Mouse (Mus musculus) urinary bladder, postnatal 10 days (tissue): ENCODE results near the gene Foxe1.

Experiments used
- DNase-seq: peaks from one replicate; pipeline ENCODE4 v3.0.0; 2022; ENCODE audit warnings: low spot score

The Foxe1 gene

GRCm38 (mm10) chr4:46347580-46348515 is 4.4 kb downstream of the Foxe1 start:
- no peak for DNase-seq

DNA sequence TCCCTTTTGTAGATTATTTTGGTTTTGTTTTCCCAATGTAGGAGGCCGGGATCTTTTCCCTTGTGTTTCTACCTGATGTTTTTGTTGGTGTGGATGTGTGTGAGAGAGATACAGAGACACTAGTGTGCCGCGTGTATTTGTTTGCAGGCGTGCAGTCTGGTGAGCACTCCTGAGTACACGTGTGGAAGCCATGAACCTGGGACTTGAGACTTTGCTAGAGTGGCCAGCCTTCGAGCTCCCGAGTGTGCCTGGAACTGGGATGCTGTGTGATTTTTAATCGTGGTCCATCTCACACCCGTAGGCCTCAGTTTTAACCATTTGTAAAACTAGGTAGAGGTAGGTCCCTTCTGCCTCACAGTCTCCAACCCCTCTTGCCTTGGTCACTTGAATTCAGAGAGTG is 5.5 kb downstream of the Foxe1 start:
- DNase-seq: no peak

DNA sequence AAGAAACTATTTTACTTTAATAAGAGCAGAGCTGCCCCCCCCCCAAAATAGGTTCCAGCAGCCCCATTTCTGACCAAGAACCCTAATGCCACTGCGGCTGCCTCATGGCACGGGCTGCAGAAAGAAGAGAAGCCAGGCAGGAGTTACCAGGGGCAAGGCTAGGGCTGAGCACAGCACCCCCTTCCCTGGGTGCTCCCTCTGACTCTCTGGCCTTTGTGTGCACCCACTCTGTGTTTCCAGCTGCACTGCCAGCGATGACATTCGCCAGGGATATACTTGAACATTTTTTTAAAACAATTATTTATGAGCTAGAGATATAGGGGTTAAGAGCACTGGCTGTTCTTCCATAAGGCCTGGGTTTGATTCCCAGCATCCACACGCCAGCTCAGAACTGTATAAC is 6.1 kb downstream of the Foxe1 start:
- DNase-seq: no peak

- DNase-seq: no peak
Measured at GRCm38 (mm10) chr4:46353045-46353444, 9.6 kb downstream of the Foxe1 start.

GRCm38 (mm10) chr4:46356351-46357133 is 13.1 kb downstream of the Foxe1 start:
- DNase-seq: no peak

GRCm38 (mm10) chr4:46359539-46360253 is 16.3 kb downstream of the Foxe1 start:
- no peak for DNase-seq

- no peak for DNase-seq
Measured at GRCm38 (mm10) chr4:46361258-46361657, 17.8 kb downstream of the Foxe1 start.

GRCm38 (mm10) chr4:46364360-46364759 is 21.0 kb downstream of the Foxe1 start:
- DNase-seq: no peak

GRCm38 (mm10) chr4:46367487-46367959 is 24.1 kb downstream of the Foxe1 start:
- no peak for DNase-seq

- no peak for DNase-seq
Measured at GRCm38 (mm10) chr4:46369070-46369469, 25.7 kb downstream of the Foxe1 start.

DNA sequence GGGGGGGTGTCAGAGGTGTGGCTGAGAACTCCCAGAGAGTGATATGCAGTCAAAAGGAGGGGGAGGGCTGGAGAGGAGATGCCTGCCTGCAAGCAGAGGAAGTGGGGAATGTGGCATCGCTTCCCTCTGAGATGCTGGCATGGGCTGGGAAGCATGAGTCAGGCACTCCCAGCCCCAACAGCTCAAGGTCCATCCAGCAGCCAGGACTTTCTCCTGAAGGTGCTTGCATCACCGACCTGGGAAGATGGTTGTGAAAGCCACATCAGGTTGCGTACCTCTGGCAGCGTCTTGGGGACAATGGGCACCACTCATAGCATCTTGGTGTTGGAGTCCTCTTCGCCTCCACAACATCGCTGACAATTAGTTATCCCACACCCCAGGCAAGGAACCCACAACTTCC is 27.0 kb downstream of the Foxe1 start:
- DNase-seq: no peak

GRCm38 (mm10) chr4:46371030-46371429 is 27.6 kb downstream of the Foxe1 start:
- DNase-seq: no peak

- DNase-seq: no peak
Measured at GRCm38 (mm10) chr4:46374455-46374854, 31.0 kb downstream of the Foxe1 start.

DNA sequence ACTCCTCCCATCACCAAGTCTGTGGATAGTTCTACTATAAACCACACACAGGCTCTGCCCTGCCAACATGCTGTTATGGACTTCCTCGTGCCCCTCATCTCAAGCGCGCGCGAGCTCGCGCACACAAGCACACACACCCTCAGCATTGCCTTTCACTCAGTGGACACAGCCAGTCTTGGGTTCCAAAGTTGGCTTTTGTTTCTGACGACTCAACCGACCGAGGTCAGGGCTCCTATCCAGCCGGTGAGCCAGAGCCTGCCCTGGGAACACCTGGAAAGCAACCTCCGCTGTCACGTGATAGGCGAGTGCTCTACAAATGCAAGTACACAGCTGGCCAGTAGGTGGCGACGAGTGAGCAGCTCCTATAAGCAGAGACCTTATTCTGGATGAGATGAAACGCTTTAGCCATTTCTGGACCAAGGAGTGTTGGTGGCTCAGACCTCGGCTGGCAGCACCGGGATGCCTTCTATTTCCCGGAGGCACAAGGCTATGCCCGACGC is 31.5 kb downstream of the Foxe1 start:
- DNase-seq: peak; percentile 37

DNA sequence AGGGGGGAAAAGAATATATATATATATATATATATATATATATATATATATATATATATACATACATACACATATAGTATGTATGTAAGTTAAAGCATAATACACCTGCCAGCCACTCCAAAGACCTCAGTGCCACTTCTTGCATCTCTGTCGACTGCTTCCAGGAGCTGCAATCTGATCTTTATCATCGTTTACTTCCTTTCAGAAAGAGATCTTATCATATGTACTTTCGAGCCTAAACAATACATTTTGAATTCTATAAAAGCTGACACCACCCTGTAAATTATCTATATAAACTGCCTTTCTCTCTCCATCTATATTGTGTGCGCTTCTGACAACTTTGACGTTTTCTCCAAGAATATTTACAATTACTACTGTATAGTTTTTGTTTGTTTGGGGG is 45.1 kb downstream of the Foxe1 start:
- DNase-seq: no peak

DNA sequence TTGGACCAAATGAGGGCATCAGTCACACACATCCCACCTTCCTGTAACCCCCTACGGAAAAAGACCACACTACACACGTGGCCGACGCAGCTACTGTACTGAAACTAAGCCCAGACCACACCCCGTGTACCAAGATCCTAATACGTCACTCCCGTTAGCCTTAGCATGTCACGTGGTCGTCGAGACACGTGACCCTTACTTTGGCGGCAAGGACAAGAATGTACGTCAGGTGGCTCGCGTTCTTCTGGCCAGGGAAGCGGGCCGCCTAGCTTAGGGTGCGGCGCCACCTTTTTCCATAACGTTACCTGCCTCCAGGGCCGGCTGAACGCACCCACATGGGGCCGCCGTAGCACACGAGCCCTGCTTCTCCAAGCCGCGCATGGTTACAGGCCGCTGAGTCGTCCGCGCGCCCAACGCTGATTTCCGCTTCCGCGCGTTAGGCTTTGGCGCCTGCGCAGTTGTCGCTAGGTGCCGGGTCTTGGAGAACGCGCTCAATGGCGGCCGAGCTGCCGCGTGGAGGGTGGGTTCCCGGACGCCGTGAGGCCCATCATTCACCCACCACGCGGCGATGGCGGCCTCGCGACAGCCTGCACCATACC is 45.7 kb downstream of the Foxe1 start, which contains the start of gene Trmo:
TSS of gene Trmo (minus strand) at position 425 of the 599 bp plus-strand sequence.
- DNase-seq: peak; percentile 81

DNA sequence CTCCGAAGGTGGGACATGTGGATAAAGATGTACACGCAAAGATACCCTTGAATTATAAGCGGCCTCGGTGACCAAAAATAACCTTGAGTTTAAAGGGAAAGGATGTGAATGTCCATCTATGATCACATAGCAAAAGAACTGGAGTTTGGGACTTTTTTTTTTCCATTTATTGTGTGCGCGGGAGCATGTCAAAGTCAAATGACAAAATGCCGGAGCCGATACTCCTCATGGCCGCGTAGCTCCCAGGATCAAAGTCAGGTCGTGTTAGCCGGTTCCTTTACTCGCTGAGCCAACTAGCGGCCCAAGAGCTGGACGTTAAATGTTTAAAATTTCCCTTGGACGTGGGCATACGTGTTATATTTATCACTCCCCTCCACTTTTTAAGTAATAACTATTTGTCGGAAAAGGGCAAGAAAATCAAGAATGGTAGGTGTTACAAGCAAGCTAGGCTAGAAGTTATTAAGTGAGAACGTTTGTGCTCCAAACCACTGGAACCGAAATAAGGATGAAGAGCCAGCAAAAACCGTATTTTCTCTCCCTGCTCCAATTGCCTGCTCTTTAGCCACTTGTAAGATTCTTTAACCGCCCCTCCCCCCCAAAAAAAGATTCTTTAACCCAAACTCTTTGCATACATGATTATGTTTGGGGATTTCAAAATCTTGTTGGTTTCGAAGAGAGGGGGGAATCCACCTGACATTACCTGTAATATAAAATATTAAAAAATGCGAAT is 46.4 kb downstream of the Foxe1 start:
- DNase-seq: no peak

DNA sequence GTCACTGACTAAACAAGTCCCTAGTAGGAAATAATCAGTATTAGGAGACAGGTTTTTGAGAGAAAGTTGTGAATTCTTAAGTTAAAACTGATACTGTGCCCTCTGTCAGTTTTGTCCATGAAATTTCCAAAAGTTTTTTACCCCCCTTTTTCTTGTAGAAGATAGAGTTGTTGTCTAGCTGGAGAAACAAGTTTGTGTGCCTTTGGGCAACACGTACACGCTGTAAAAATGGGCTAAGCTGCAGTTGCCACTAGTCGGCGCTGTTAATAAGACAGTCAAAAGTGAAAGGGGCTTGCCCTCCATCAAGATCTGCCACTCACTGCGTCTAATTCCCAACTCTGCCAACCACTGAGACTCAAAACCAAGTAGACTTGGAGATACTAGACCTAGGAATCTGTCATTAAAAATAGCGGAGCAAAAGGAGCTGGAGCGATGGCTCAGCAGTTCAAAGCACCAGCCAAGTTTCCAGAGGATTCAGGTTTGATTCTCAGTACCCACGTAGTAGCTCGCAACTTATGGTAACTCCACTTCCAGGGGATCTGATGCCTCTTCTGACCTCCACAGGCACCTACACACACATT is 47.1 kb downstream of the Foxe1 start:
- no peak for DNase-seq

GRCm38 (mm10) chr4:46394388-46394787 is 51.0 kb downstream of the Foxe1 start:
- DNase-seq: no peak

DNA sequence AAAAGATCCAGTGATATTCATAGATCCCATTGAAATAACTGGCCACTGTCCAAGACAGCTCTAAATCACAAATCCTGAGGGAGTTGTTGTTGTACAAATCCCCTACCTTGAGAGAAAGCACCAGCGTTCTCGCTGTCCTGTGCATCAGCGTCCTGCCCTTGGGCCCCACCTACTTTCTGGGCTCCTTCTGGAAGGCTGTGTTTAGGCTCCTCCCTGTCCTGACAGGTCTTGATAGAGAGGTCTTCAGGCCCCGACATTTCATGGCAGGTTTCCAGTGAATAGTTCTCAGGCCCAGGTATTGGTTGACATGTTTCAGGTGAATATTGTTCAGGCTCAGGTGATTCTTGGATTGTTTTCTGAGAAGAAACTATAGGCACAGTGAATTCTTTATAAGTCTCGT is 52.3 kb downstream of the Foxe1 start:
- no peak for DNase-seq
